Mouse (Mus musculus) urinary bladder, postnatal 25 days (tissue): Measurements from ENCODE around the gene Trpm7.
"Not testable (repeated sequence)": the region's sequence is repeated elsewhere in the genome, so short reads cannot be mapped to it uniquely, and the experiment has no call there.

Source experiments
- DNase-seq: peaks from one replicate; pipeline ENCODE4 v3.0.0; 2022; ENCODE audit warnings: low spot score

Trpm7 gene

GRCm38 (mm10) chr2:126875871-126876796 lies at the start of gene Trpm7:
Trpm7 (minus strand) TSS chr2:126876230.
- peak; percentile 84 for DNase-seq

GRCm38 (mm10) chr2:126920358-126921060 lies 44.5 kb upstream of the Trpm7 start:
- DNase-seq = no peak

GRCm38 (mm10) chr2:126916236-126916635 lies 40.2 kb upstream of the Trpm7 start:
- no peak for DNase-seq

GRCm38 (mm10) chr2:126914096-126914495 lies 38.1 kb upstream of the Trpm7 start:
- DNase-seq = no peak

- DNase-seq = no peak
These were observed 28.1 kb upstream of the Trpm7 start for GRCm38 (mm10) chr2:126904162-126904561.

GRCm38 (mm10) chr2:126897511-126897910 lies 21.5 kb upstream of the Trpm7 start:
- DNase-seq = no peak

GRCm38 (mm10) chr2:126896941-126897340 lies 20.9 kb upstream of the Trpm7 start:
- no peak for DNase-seq

- DNase-seq = no peak
These were observed 18.2 kb upstream of the Trpm7 start for GRCm38 (mm10) chr2:126894245-126894644.

- DNase-seq = no peak
These were observed 16.3 kb upstream of the Trpm7 start for GRCm38 (mm10) chr2:126892316-126892715.

- no peak for DNase-seq
These were observed 15.7 kb upstream of the Trpm7 start for GRCm38 (mm10) chr2:126891743-126892142.

GRCm38 (mm10) chr2:126887141-126887540 lies 11.1 kb upstream of the Trpm7 start:
- no peak for DNase-seq

GRCm38 (mm10) chr2:126885871-126886270 lies 9.8 kb upstream of the Trpm7 start:
- no peak for DNase-seq

- DNase-seq = not testable (repeated sequence)
These were observed 6.7 kb upstream of the Trpm7 start for GRCm38 (mm10) chr2:126882711-126883110.

- DNase-seq = no peak
These were observed 2.0 kb upstream of the Trpm7 start for GRCm38 (mm10) chr2:126877991-126878390.

- peak; percentile 25 for DNase-seq
These were observed 554 bp downstream of the Trpm7 start for GRCm38 (mm10) chr2:126875516-126875835.

GRCm38 (mm10) chr2:126874809-126875515 lies 1.1 kb downstream of the Trpm7 start:
- no peak for DNase-seq

- DNase-seq = no peak
These were observed 9.7 kb downstream of the Trpm7 start for GRCm38 (mm10) chr2:126866301-126866700.

GRCm38 (mm10) chr2:126865501-126866199 lies 10.4 kb downstream of the Trpm7 start:
- DNase-seq = no peak

GRCm38 (mm10) chr2:126865026-126865425 lies 11.0 kb downstream of the Trpm7 start:
- DNase-seq = no peak

GRCm38 (mm10) chr2:126844751-126845150 lies 31.3 kb downstream of the Trpm7 start:
- DNase-seq = no peak

- DNase-seq = no peak
These were observed 37.2 kb downstream of the Trpm7 start for GRCm38 (mm10) chr2:126838848-126839247.

GRCm38 (mm10) chr2:126817414-126817813 lies 58.6 kb downstream of the Trpm7 start:
- DNase-seq = no peak
